Mouse (Mus musculus): ENCODE measurements around the gene Tmsb10. TPM values are rescaled to one million over a fixed set of nuclear protein-coding genes. Genes with fewer than 3 reads are reported as not detected.

Gene Tmsb10
- total RNA-seq, 2 experiments from 2014 or later: 833 to 928 TPM

DNA sequence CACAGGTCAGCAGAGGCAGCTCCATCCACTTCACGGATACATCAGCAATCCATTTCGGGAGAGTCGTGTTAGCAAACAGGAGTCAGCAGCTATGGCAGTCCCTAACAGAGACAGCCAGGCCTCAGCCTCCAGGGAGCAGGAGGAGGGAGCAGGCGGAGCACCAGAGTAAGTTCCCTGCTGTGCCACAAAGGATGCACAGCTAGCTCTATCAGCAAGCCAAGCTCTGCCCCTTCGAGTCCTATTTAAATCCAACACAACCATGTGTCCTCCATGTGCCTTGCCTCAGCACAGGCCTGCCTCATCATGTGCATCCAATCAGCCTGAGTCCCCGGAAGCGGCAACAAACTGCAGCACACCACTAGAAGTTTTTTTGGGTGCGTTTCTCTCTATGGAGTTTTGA is 35.2 kb downstream of the Tmsb10 start:
- intact Hi-C loops (cut with DNase I): no loop called here
- DNase-seq (ENCODE audit: low spot score in 2 of 2): no peak

GRCm38 (mm10) chr6:72921081-72921480 is 37.5 kb downstream of the Tmsb10 start:
- intact Hi-C loops (cut with DNase I): no loop called here
- DNase-seq (ENCODE audit: low spot score in 2 of 2): no peak

DNA sequence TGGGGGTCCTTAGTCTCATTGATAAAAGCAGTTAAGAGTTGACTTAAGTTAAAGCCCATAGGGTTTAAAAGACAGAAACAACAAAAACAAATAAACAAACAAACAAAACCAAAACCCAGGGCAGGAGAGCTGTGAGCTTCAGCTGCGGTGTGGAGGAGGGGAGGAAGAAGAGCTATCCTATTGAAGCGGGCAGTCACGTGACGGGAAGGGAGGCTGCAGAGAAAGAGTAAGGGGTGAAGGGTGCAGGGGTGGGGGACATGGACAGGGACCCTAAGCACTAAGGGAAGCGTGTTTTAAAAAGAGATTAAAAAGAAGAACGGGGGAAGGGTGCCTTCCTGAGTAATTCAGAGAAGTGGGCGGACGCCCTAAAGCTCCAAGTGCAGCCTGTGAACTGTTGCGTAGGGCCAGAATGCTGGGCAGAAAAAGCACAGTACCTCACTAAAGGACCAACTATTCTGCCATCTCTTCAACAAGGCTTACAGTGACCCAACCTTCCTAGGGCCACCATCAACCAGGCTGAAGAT is 40.0 kb downstream of the Tmsb10 start:
- intact Hi-C loops (cut with DNase I): no loop called here
- DNase-seq (ENCODE audit: low spot score in 2 of 2): no peak

DNA sequence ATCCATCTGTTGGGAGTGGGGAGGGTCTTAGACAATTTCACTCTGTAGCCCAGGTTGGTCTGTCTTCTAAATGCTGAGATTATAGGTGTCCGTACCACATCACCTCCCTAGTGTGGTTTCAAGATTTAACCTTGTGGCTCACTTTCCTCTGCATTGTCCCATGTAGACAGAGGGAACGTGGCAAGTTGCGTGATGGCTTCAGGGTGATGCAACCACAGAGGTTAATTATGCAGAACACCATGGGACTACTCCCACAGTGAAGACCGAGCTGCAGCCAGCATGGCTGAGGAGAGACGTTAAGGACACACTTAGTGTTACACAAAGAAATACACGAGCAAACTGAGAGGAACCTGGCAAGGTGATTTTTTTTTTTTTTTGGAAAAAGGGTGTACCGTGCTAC is 42.2 kb downstream of the Tmsb10 start:
- DNase-seq (ENCODE audit: low spot score in 2 of 2): no peak

GRCm38 (mm10) chr6:72914087-72914749 is 44.3 kb downstream of the Tmsb10 start:
- intact Hi-C loops (cut with DNase I): no loop called here
- DNase-seq (ENCODE audit: low spot score in 2 of 2): no peak

More for the DNA sequence above, 42.2 kb downstream of the Tmsb10 start:
- intact Hi-C loops (cut with DNase I): no loop called here

- no peak for DNase-seq (ENCODE audit: low spot score in 2 of 2)
- intact Hi-C loops (cut with DNase I): no loop called here
Observed at GRCm38 (mm10) chr6:72911261-72911660, 47.3 kb downstream of the Tmsb10 start.

Other genes starting within 250 kb of the Tmsb10 start
- 1 to 10 TPM; 4.8 to 5.0 TPM for gene Tcf7l1, start 169.5 kb downstream of the Tmsb10 start, total RNA-seq (2021)
- 10 to 100 TPM; 62.3 to 62.5 TPM for gene Kcmf1, start 58.8 kb downstream of the Tmsb10 start, total RNA-seq (2021)